Mouse (Mus musculus): ENCODE data around the gene Wdpcp. TPM values are rescaled to one million over a fixed set of nuclear protein-coding genes. Genes with fewer than 3 reads are reported as not detected.

Wdpcp gene
- total RNA-seq, 2 experiments from 2014 or later = 0.84 to 1.6 TPM

GRCm38 (mm10) chr11:21726329-21726728 lies 154.3 kb downstream of the Wdpcp start:
- ATAC-seq (replicated peaks; ENCODE audit: low FRiP score, poor library complexity, severe bottlenecking) = no peak

GRCm38 (mm10) chr11:21729056-21729455 lies 157.0 kb downstream of the Wdpcp start:
- ATAC-seq (replicated peaks; ENCODE audit: low FRiP score, poor library complexity, severe bottlenecking) = no peak

- no peak for ATAC-seq (replicated peaks; ENCODE audit: low FRiP score, poor library complexity, severe bottlenecking)
Measured at GRCm38 (mm10) chr11:21729961-21730360, 157.9 kb downstream of the Wdpcp start.

- no peak for ATAC-seq (replicated peaks; ENCODE audit: low FRiP score, poor library complexity, severe bottlenecking)
Measured at GRCm38 (mm10) chr11:21735272-21735671, 163.2 kb downstream of the Wdpcp start.

- no peak for ATAC-seq (replicated peaks; ENCODE audit: low FRiP score, poor library complexity, severe bottlenecking)
Measured at GRCm38 (mm10) chr11:21749487-21749886, 177.5 kb downstream of the Wdpcp start.

- no peak for ATAC-seq (replicated peaks; ENCODE audit: low FRiP score, poor library complexity, severe bottlenecking)
Measured at GRCm38 (mm10) chr11:21763201-21763600, 191.2 kb downstream of the Wdpcp start.

GRCm38 (mm10) chr11:21788831-21789230 lies 216.8 kb downstream of the Wdpcp start:
- no peak for ATAC-seq (replicated peaks; ENCODE audit: low FRiP score, poor library complexity, severe bottlenecking)

- no peak for ATAC-seq (replicated peaks; ENCODE audit: low FRiP score, poor library complexity, severe bottlenecking)
Measured at GRCm38 (mm10) chr11:21824941-21825340, 252.9 kb downstream of the Wdpcp start.

- no peak for ATAC-seq (replicated peaks; ENCODE audit: low FRiP score, poor library complexity, severe bottlenecking)
Measured at GRCm38 (mm10) chr11:21826521-21826920, 254.5 kb downstream of the Wdpcp start.

- ATAC-seq (replicated peaks; ENCODE audit: low FRiP score, poor library complexity, severe bottlenecking) = no peak
Measured at GRCm38 (mm10) chr11:21847040-21847439, 275.0 kb downstream of the Wdpcp start.

- ATAC-seq (replicated peaks; ENCODE audit: low FRiP score, poor library complexity, severe bottlenecking) = no peak
Measured at GRCm38 (mm10) chr11:21864000-21864399, 292.0 kb downstream of the Wdpcp start.

- no peak for ATAC-seq (replicated peaks; ENCODE audit: low FRiP score, poor library complexity, severe bottlenecking)
Measured at GRCm38 (mm10) chr11:21864516-21864915, 292.5 kb downstream of the Wdpcp start.

- ATAC-seq (replicated peaks; ENCODE audit: low FRiP score, poor library complexity, severe bottlenecking) = no peak
Measured at GRCm38 (mm10) chr11:21868675-21869074, 296.6 kb downstream of the Wdpcp start.

GRCm38 (mm10) chr11:21870863-21871262 lies 298.8 kb downstream of the Wdpcp start:
- no peak for ATAC-seq (replicated peaks; ENCODE audit: low FRiP score, poor library complexity, severe bottlenecking)

GRCm38 (mm10) chr11:21871728-21872127 lies 299.7 kb downstream of the Wdpcp start:
- no peak for ATAC-seq (replicated peaks; ENCODE audit: low FRiP score, poor library complexity, severe bottlenecking)

GRCm38 (mm10) chr11:21875077-21875476 lies 303.0 kb downstream of the Wdpcp start:
- ATAC-seq (replicated peaks; ENCODE audit: low FRiP score, poor library complexity, severe bottlenecking) = no peak

- no peak for ATAC-seq (replicated peaks; ENCODE audit: low FRiP score, poor library complexity, severe bottlenecking)
Measured at GRCm38 (mm10) chr11:21894696-21895095, 322.7 kb downstream of the Wdpcp start.

GRCm38 (mm10) chr11:21922531-21922930 lies 350.5 kb downstream of the Wdpcp start:
- no peak for ATAC-seq (replicated peaks; ENCODE audit: low FRiP score, poor library complexity, severe bottlenecking)

Other genes starting within 250 kb of the Wdpcp start
- 17.7 and 28.1 TPM in 2 replicates for gene Ugp2, start 201.0 kb upstream of the Wdpcp start, total RNA-seq (2015; ENCODE audit: low replicate concordance)
- 13.5 and 16.1 TPM in 2 replicates for gene Ugp2, start 201.0 kb upstream of the Wdpcp start, total RNA-seq (2017; ENCODE audit: low replicate concordance)
- 23.1 and 76.3 TPM in 2 replicates for gene Mdh1, start 132 bp downstream of the Wdpcp start, total RNA-seq (2015; ENCODE audit: low replicate concordance)
- 11.2 and 21.8 TPM in 2 replicates for gene Mdh1, start 132 bp downstream of the Wdpcp start, total RNA-seq (2017; ENCODE audit: low replicate concordance)

All from erythroid progenitor cell, adult 5-6 weeks (primary cell).